Mouse (Mus musculus): ENCODE measurements at regions not wholly inside any gene's neighbourhood (a gene's known extent, or its start where the extent isn't known, plus 50 kb on each side); places are given as distances from the start of the nearest gene placed in this dataset.

DNA sequence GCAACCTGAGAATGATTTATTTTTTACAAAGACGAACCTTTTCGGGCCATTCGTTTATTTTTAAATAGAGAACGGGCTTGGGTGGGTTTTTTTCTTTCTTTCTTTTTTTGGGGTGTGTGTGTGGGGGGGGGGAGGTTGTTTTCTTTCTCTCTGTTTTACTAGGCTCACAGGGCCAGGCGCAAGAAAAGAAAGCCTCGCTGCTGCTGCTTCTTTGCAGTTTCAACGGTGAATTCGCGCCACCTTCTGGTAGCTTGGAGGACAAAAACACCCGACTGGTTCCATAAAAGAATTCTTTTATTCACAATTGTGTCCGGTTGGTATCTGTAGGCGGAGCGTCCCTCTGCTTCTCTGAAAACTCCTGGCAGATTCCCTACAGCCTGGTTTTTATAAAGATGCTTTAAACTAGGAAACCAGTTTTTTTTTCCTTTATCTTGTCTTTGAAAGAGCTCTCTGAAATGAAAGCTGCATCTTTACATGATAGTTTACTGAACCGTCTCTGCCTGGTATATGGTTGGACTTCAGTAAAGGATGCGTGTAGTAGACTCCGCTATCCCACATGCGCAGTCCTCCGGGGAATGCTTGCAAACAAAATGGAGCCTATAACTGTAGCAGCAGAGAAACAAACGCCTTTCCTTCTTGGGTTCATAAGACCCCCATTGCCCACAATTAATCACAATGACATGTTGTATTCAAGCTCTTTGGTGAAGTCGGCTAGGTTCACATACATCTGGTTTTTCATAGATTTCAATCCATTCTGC, 151.9 kb downstream of the Insig2 start:
- 17% methylated on average over 20 of the region's 20 CpGs for WGBS
- DNase-seq (ENCODE audit: low spot score) (peak; percentile 95), ATAC-seq (ENCODE audit: low FRiP score, low read depth) (peak; percentile 71; the same call in 1 of the 2 replicates)
- H3K27me3 ChIP-seq (ENCODE audit: control insufficient read depth, insufficient read depth, low read length), result peaks cover 42% of the 10 kb centered on the region
- TF ChIP-seq POLR2A (IDR thresholded peaks at IDR 0.05; ENCODE audit: borderline replicate concordance, extremely low read depth, insufficient read depth, insufficient read length), result no peak
- H3K4me2 ChIP-seq (replicated peaks; ENCODE audit: low read depth, low read length, severe bottlenecking), result 0 out of 2 replicates have a peak overlapping the region, but pooled peaks have one; percentile 2
- H3K4me3 ChIP-seq (replicated peaks; ENCODE audit: low read length), result no peak overlapping the region
- no peak overlapping the region for H3K9ac ChIP-seq (ENCODE audit: low read depth, low read length, severe bottlenecking)
- peaks cover 3% of the 10 kb centered on the region; the same call in 1 of the 2 replicates for H3K4me1 ChIP-seq (ENCODE audit: control insufficient read depth, insufficient read depth, low read length)
- H3K27ac ChIP-seq (replicated peaks; ENCODE audit: low read depth, low read length), result no peak overlapping the region
- H3K9me3 ChIP-seq (ENCODE audit: control insufficient read depth, low read length), result no peaks in the 10 kb centered on the region
- H3K36me3 ChIP-seq (ENCODE audit: control insufficient read depth, insufficient read depth, low read length), result no peaks in the 10 kb centered on the region

DNA sequence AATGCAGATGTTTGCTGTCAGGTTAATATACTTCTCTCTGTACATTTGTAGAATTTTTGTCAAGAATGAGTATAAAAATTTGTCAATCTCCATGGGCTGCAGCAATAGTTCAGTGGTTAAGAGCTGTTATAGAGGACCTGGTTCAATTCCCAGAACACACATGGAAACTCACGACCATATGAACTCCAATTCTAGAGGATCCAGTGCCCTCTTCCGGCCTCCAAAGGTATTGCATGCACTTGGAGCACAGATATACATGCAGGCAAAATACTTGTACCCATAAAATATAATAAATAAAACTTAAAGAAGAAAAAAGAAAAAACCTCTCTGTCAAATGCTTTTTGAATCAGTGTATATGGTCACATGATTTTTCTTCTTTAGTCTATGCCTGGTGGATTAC, 143.5 kb downstream of the Insig2 start:
- TF ChIP-seq POLR2A (IDR thresholded peaks at IDR 0.05; ENCODE audit: borderline replicate concordance, extremely low read depth, insufficient read depth, insufficient read length), result no peak
- WGBS, result 49% methylated on average over 2 of the region's 2 CpGs
- ATAC-seq (ENCODE audit: low FRiP score, low read depth), result no peak

DNA sequence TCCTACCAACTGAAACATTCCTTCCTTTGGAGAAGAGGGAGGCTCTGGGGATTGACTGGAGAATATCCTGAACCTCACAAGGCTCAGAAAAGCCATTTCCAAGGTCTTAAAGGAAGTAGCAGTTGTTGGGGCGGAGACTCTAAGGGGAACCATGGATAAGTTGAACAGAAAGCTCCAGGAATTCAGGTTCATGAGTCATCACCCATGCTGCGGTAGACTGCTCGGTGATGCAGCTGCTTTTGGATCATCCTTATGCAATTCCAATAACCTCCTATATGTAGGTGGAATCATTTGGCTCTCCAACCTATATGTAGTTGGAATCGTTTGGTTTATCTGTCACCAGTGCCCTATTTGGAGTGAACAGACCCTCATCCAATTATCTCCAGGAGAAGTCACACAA, 137.6 kb downstream of the Insig2 start:
- no peaks in the 10 kb centered on the region for H3K4me1 ChIP-seq (ENCODE audit: control insufficient read depth, insufficient read depth, low read length)
- ATAC-seq (ENCODE audit: low FRiP score, low read depth) (no peak), DNase-seq (ENCODE audit: low spot score) (no peak)
- H3K9ac ChIP-seq (ENCODE audit: low read depth, low read length, severe bottlenecking), result no peak overlapping the region
- no peak for TF ChIP-seq POLR2A (IDR thresholded peaks at IDR 0.05; ENCODE audit: borderline replicate concordance, extremely low read depth, insufficient read depth, insufficient read length)
- WGBS, result 85% methylated on average over 4 of the region's 4 CpGs
- no peaks in the 10 kb centered on the region for H3K27me3 ChIP-seq (ENCODE audit: control insufficient read depth, insufficient read depth, low read length)
- H3K4me3 ChIP-seq (replicated peaks; ENCODE audit: low read length), result no peak overlapping the region
- no peaks in the 10 kb centered on the region for H3K36me3 ChIP-seq (ENCODE audit: control insufficient read depth, insufficient read depth, low read length)
- no peaks in the 10 kb centered on the region for H3K9me3 ChIP-seq (ENCODE audit: control insufficient read depth, low read length)
- no peak overlapping the region for H3K4me2 ChIP-seq (replicated peaks; ENCODE audit: low read depth, low read length, severe bottlenecking)
- no peak overlapping the region for H3K27ac ChIP-seq (replicated peaks; ENCODE audit: low read depth, low read length)

More for the DNA sequence above, 143.5 kb downstream of the Insig2 start:
- no peak overlapping the region for H3K4me2 ChIP-seq (replicated peaks; ENCODE audit: low read depth, low read length, severe bottlenecking)
- no peaks in the 10 kb centered on the region; the same call in 1 of the 2 replicates for H3K27me3 ChIP-seq (ENCODE audit: control insufficient read depth, insufficient read depth, low read length)
- no peak overlapping the region for H3K4me3 ChIP-seq (replicated peaks; ENCODE audit: low read length)
- no peak overlapping the region for H3K27ac ChIP-seq (replicated peaks; ENCODE audit: low read depth, low read length)
- H3K9me3 ChIP-seq (ENCODE audit: control insufficient read depth, low read length), result no peaks in the 10 kb centered on the region
- no peaks in the 10 kb centered on the region for H3K36me3 ChIP-seq (ENCODE audit: control insufficient read depth, insufficient read depth, low read length)
- H3K9ac ChIP-seq (ENCODE audit: low read depth, low read length, severe bottlenecking), result no peak overlapping the region
- DNase-seq (ENCODE audit: low spot score), result no peak
- H3K4me1 ChIP-seq (ENCODE audit: control insufficient read depth, insufficient read depth, low read length), result no peaks in the 10 kb centered on the region

DNA sequence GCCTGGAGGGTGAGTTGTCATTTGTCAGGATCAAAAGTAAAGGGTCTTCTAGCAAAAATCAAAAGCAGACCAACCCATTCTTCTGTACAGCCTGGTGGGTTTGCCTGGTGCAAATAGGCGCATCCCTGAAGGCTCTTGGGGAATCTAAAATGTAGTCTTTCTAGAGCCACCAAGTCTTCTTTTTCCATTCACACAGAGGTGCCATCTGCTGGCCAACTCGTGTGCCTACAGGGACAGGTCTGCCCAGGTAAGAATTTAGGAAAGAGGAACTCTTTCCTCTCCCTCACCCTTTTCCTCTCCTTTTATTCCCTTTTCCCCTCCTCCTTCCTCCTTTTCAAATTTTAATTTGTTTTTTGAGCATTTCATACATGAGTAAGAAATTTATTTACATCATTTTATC, 116.5 kb downstream of the Insig2 start:
- Histone ChIP-seq H3K4me3 (replicated peaks; ENCODE audit: low read length) (no peak overlapping the region), H3K27me3 (ENCODE audit: control insufficient read depth, insufficient read depth, low read length) (no peaks in the 10 kb centered on the region), H3K36me3 (ENCODE audit: control insufficient read depth, insufficient read depth, low read length) (no peaks in the 10 kb centered on the region), H3K4me1 (ENCODE audit: control insufficient read depth, insufficient read depth, low read length) (no peaks in the 10 kb centered on the region), H3K9me3 (ENCODE audit: control insufficient read depth, low read length) (no peaks in the 10 kb centered on the region), H3K4me2 (replicated peaks; ENCODE audit: low read depth, low read length, severe bottlenecking) (no peak overlapping the region), H3K9ac (ENCODE audit: low read depth, low read length, severe bottlenecking) (no peak overlapping the region), H3K27ac (replicated peaks; ENCODE audit: low read depth, low read length) (no peak overlapping the region)
- DNase-seq (ENCODE audit: low spot score) (peak; percentile 22), ATAC-seq (ENCODE audit: low FRiP score, low read depth) (no peak)
- 19% methylated on average over 2 of the region's 2 CpGs for WGBS
- TF ChIP-seq POLR2A (IDR thresholded peaks at IDR 0.05; ENCODE audit: borderline replicate concordance, extremely low read depth, insufficient read depth, insufficient read length), result no peak

DNA sequence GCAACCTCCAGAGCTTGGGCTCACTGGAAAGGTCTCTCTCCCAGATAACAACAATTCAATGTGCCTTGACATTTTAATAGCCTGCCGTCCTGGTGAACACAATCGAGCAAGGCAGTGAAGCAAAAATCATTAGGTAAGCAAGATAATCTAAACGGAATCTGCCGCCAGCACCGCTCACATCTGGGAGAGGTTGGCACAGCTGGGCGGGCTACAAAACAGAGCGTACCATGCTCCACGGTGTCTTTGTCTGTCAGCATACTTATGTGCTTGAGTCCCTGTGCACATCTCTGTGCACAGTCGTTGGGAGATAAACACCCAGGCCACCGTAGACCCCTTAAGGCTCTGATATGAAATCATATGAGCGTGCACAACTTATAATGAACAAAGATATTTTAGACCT, 108.1 kb downstream of the Insig2 start:
- Histone ChIP-seq H3K4me2 (replicated peaks; ENCODE audit: low read depth, low read length, severe bottlenecking) (no peak overlapping the region), H3K27me3 (ENCODE audit: control insufficient read depth, insufficient read depth, low read length) (no peaks in the 10 kb centered on the region), H3K9me3 (ENCODE audit: control insufficient read depth, low read length) (no peaks in the 10 kb centered on the region), H3K4me1 (ENCODE audit: control insufficient read depth, insufficient read depth, low read length) (no peaks in the 10 kb centered on the region), H3K27ac (replicated peaks; ENCODE audit: low read depth, low read length) (no peak overlapping the region), H3K9ac (ENCODE audit: low read depth, low read length, severe bottlenecking) (no peak overlapping the region), H3K36me3 (ENCODE audit: control insufficient read depth, insufficient read depth, low read length) (no peaks in the 10 kb centered on the region), H3K4me3 (replicated peaks; ENCODE audit: low read length) (no peak overlapping the region)
- no peak for DNase-seq (ENCODE audit: low spot score)
- 79% methylated on average over 11 of the region's 11 CpGs for WGBS
- TF ChIP-seq POLR2A (IDR thresholded peaks at IDR 0.05; ENCODE audit: borderline replicate concordance, extremely low read depth, insufficient read depth, insufficient read length), result no peak
- no peak for ATAC-seq (ENCODE audit: low FRiP score, low read depth)
